Mouse (Mus musculus): ENCODE measurements at regions not wholly inside any gene's neighbourhood (a gene's known extent, or its start where the extent isn't known, plus 50 kb on each side); places are given as distances from the start of the nearest gene placed in this dataset.

- H3K27ac ChIP-seq (replicated peaks; ENCODE audit: insufficient read depth, low read depth, low read length), result no peak overlapping the region
- no peak overlapping the region for H3K4me3 ChIP-seq (ENCODE audit: insufficient read depth, low read depth, low read length)
- no peaks in the 10 kb centered on the region for H3K4me1 ChIP-seq (ENCODE audit: control insufficient read depth, insufficient read depth, low read length)
- no peaks in the 10 kb centered on the region for H3K79me2 ChIP-seq (ENCODE audit: control insufficient read depth, insufficient read depth, low read length)
- H3K36me3 ChIP-seq (ENCODE audit: control insufficient read depth, insufficient read depth, low read length), result no peaks in the 10 kb centered on the region
- DNase-seq (ENCODE audit: extremely low read depth, low read depth, low spot score), result no peak
- TF ChIP-seq POLR2A (IDR thresholded peaks at IDR 0.05; ENCODE audit: extremely low read depth, insufficient read depth, low read length) (no peak), CTCF (IDR thresholded peaks at IDR 0.05; ENCODE audit: low read depth, low read length) (no peak)
- H3K9ac ChIP-seq (ENCODE audit: low read depth, low read length), result no peak overlapping the region
- WGBS, result 90% methylated on average over 8 of the region's 8 CpGs
- H3K27me3 ChIP-seq (ENCODE audit: control insufficient read depth, insufficient read depth, low read length), result no peaks in the 10 kb centered on the region
Observed at GRCm38 (mm10) chr14:46234835-46235234, 144.4 kb upstream of the Gm15217 start.

DNA sequence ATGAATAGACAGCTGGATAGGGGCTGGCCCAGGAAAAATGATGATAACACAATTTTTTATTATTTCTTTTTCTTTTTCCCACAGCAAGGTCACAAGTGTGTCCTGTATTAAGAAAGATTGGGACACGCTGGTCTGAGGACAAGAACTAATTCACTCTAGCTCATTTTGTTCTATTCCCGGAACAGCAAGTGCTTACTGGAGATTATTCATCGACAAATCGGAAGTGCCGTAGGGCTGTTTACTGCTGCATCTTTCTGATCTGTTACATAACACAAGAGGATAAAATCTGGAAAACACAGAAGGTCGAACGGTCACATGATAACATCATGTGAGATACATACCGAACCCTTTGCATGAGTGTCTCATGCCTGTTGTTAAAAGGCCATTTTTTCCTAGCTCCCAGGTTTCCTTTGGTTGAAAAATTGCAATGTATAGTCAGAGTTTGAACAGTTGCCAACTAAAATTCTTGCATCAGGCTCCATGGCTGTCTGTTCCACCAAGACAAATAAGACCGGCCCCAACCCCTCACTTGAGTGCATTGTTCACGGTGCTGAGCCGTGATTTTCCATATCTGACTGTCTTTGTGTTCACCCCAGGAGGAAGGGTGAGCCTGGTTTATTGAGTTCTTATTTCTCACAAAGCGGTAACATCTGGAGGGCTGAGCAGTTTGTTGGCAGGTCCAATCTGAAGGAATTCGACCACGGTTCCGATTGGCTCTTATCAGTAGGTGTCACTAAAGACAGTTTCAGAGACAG, 139.0 kb upstream of the Gm15217 start:
- no peak for DNase-seq (ENCODE audit: extremely low read depth, low read depth, low spot score)

DNA sequence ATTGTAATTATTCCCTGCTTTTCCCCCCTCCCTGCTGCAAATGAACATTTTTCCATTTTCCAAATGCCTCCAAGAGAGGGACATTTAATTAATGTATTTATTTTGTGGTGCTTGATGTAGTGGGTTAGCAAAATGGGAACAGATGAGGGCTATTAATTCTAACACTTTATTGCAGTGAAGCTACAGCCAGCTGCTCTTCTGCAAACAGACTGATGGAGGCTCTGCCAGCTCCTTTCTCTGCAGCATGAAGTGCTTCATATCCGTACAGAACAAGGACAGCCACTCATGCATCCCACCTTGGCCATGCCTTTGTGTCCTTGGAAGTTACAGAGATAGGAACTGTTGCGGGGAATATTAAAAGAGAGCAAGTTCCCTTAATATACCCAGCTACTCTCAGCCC, 138.3 kb upstream of the Gm15217 start:
- TF ChIP-seq POLR2A (IDR thresholded peaks at IDR 0.05; ENCODE audit: extremely low read depth, insufficient read depth, low read length) (no peak), CTCF (IDR thresholded peaks at IDR 0.05; ENCODE audit: low read depth, low read length) (no peak)
- H3K36me3 ChIP-seq (ENCODE audit: control insufficient read depth, insufficient read depth, low read length), result no peaks in the 10 kb centered on the region
- WGBS, result 91% methylated on average over 2 of the region's 2 CpGs
- no peaks in the 10 kb centered on the region for H3K79me2 ChIP-seq (ENCODE audit: control insufficient read depth, insufficient read depth, low read length)
- no peak overlapping the region for H3K9ac ChIP-seq (ENCODE audit: low read depth, low read length)
- no peaks in the 10 kb centered on the region for H3K4me1 ChIP-seq (ENCODE audit: control insufficient read depth, insufficient read depth, low read length)
- H3K27ac ChIP-seq (replicated peaks; ENCODE audit: insufficient read depth, low read depth, low read length), result no peak overlapping the region
- DNase-seq (ENCODE audit: extremely low read depth, low read depth, low spot score), result no peak
- no peak overlapping the region for H3K4me3 ChIP-seq (ENCODE audit: insufficient read depth, low read depth, low read length)
- no peaks in the 10 kb centered on the region for H3K27me3 ChIP-seq (ENCODE audit: control insufficient read depth, insufficient read depth, low read length)

More for the DNA sequence above, 139.0 kb upstream of the Gm15217 start:
- Histone ChIP-seq H3K4me3 (ENCODE audit: insufficient read depth, low read depth, low read length) (no peak overlapping the region), H3K79me2 (ENCODE audit: control insufficient read depth, insufficient read depth, low read length) (no peaks in the 10 kb centered on the region), H3K27ac (replicated peaks; ENCODE audit: insufficient read depth, low read depth, low read length) (no peak overlapping the region), H3K27me3 (ENCODE audit: control insufficient read depth, insufficient read depth, low read length) (no peaks in the 10 kb centered on the region), H3K9ac (ENCODE audit: low read depth, low read length) (no peak overlapping the region), H3K4me1 (ENCODE audit: control insufficient read depth, insufficient read depth, low read length) (no peaks in the 10 kb centered on the region), H3K36me3 (ENCODE audit: control insufficient read depth, insufficient read depth, low read length) (no peaks in the 10 kb centered on the region)
- WGBS, result 73% methylated on average over 15 of the region's 15 CpGs
- TF ChIP-seq CTCF (IDR thresholded peaks at IDR 0.05; ENCODE audit: low read depth, low read length) (no peak), POLR2A (IDR thresholded peaks at IDR 0.05; ENCODE audit: extremely low read depth, insufficient read depth, low read length) (no peak)

DNA sequence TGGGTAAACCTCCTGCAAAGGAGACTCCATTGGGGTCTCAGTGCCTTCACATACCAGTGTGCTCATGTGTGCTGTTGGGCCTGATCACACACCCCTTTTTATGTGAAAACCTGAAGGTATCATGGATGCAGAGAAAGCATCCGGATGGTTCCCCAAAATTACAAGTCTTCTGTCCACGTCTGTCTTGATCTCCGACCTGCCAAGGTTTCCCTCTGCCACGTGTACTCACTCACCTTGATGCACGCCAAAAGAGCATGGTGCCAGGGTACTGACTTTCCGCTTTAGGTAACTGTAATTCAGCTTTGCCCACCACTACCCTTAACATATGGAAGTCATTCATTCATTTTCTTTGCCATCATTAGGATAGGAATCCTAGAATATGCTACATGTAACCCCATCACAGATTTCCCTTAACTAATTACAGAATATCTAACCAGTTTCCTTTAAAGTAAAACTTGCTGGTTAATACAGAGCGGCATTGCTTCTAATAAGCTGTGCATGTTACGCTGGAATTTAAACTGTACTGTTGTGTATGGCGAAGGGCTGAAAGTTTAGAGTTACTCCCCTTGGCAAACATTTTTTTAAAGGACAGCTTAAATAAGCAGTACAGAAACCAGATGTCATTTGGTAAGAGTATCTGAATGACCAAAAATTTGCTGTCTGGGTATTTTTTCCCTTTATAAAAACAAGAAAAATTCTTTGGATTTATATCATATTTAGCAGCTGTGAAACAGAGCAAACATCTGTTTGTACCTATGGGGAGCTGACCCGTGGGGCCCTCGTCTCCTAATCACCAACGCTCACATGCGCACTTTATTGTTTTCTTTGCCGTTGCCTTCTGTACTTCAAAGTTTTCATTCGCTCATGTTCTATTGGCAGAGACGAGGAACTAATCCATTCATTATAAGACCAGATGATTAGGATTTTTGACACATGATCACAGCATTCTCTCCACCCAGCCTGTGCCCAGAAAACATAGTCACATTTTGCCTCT, 131.4 kb upstream of the Gm15217 start:
- H3K79me2 ChIP-seq (ENCODE audit: control insufficient read depth, insufficient read depth, low read length), result no peaks in the 10 kb centered on the region
- WGBS, result 93% methylated on average over 16 of the region's 16 CpGs
- H3K4me1 ChIP-seq (ENCODE audit: control insufficient read depth, insufficient read depth, low read length), result no peaks in the 10 kb centered on the region
- no peak overlapping the region for H3K27ac ChIP-seq (replicated peaks; ENCODE audit: insufficient read depth, low read depth, low read length)
- H3K9ac ChIP-seq (ENCODE audit: low read depth, low read length), result no peak overlapping the region
- H3K4me3 ChIP-seq (ENCODE audit: insufficient read depth, low read depth, low read length), result no peak overlapping the region
- no peaks in the 10 kb centered on the region for H3K36me3 ChIP-seq (ENCODE audit: control insufficient read depth, insufficient read depth, low read length)
- no peaks in the 10 kb centered on the region for H3K27me3 ChIP-seq (ENCODE audit: control insufficient read depth, insufficient read depth, low read length)
- DNase-seq (ENCODE audit: extremely low read depth, low read depth, low spot score), result no peak
- TF ChIP-seq CTCF (IDR thresholded peaks at IDR 0.05; ENCODE audit: low read depth, low read length), result no peak
- TF ChIP-seq POLR2A (IDR thresholded peaks at IDR 0.05; ENCODE audit: extremely low read depth, insufficient read depth, low read length), result no peak

GRCm38 (mm10) chr14:46249141-46249540, 130.1 kb upstream of the Gm15217 start:
- Histone ChIP-seq H3K79me2 (ENCODE audit: control insufficient read depth, insufficient read depth, low read length) (no peaks in the 10 kb centered on the region), H3K36me3 (ENCODE audit: control insufficient read depth, insufficient read depth, low read length) (no peaks in the 10 kb centered on the region), H3K4me3 (ENCODE audit: insufficient read depth, low read depth, low read length) (no peak overlapping the region), H3K4me1 (ENCODE audit: control insufficient read depth, insufficient read depth, low read length) (no peaks in the 10 kb centered on the region), H3K9ac (ENCODE audit: low read depth, low read length) (no peak overlapping the region), H3K27me3 (ENCODE audit: control insufficient read depth, insufficient read depth, low read length) (no peaks in the 10 kb centered on the region), H3K27ac (replicated peaks; ENCODE audit: insufficient read depth, low read depth, low read length) (no peak overlapping the region)
- no peak for DNase-seq (ENCODE audit: extremely low read depth, low read depth, low spot score)
- TF ChIP-seq CTCF (IDR thresholded peaks at IDR 0.05; ENCODE audit: low read depth, low read length), result no peak
- TF ChIP-seq POLR2A (IDR thresholded peaks at IDR 0.05; ENCODE audit: extremely low read depth, insufficient read depth, low read length), result no peak
- WGBS, result 12% methylated on average over 3 of the region's 3 CpGs
